Mouse (Mus musculus) kidney, adult 8-10 months (tissue): ENCODE measurements around the gene C2cd4d.
A peak's percentile ranks its signal among the peaks of the same experiment; 100 is the strongest.

Source experiments
- DNase-seq, 2 experiments: peaks; one replicate each; pipeline ENCODE4 v3.0.0; 2022

Gene C2cd4d

GRCm38 (mm10) chr3:94362138-94362537 lies at the start of gene C2cd4d:
Gene C2cd4d (plus strand): TSS chr3:94362438.
- DNase-seq, result no peak

GRCm38 (mm10) chr3:94328681-94329080 lies 33.6 kb upstream of the C2cd4d start:
- peak in 1 of 2 experiments; percentile 15 for DNase-seq

- no peak for DNase-seq
These were observed 27.8 kb upstream of the C2cd4d start for GRCm38 (mm10) chr3:94334442-94334841.

GRCm38 (mm10) chr3:94338522-94338921 lies 23.7 kb upstream of the C2cd4d start:
- no peak for DNase-seq

- DNase-seq, result no peak
These were observed 20.2 kb upstream of the C2cd4d start, which contains the start of gene Them5 for GRCm38 (mm10) chr3:94341959-94342422. Gene Them5 (plus strand): TSS chr3:94342099.

- no peak for DNase-seq
These were observed 19.7 kb upstream of the C2cd4d start for GRCm38 (mm10) chr3:94342552-94342951.

- no peak for DNase-seq
These were observed 18.1 kb upstream of the C2cd4d start for GRCm38 (mm10) chr3:94344182-94344581.

- no peak for DNase-seq
These were observed 17.3 kb upstream of the C2cd4d start for GRCm38 (mm10) chr3:94344897-94345296.

- no peak for DNase-seq
These were observed 14.1 kb upstream of the C2cd4d start for GRCm38 (mm10) chr3:94348146-94348545.

- peak in 1 of 2 experiments; percentile 38 for DNase-seq
These were observed 1.4 kb upstream of the C2cd4d start for GRCm38 (mm10) chr3:94360812-94361211.

GRCm38 (mm10) chr3:94363291-94364153 lies 1.3 kb downstream of the C2cd4d start:
- peak in 1 of 2 experiments; percentile 33 for DNase-seq

GRCm38 (mm10) chr3:94364154-94364526 lies 1.9 kb downstream of the C2cd4d start:
- no peak for DNase-seq

GRCm38 (mm10) chr3:94366761-94367160 lies 4.5 kb downstream of the C2cd4d start:
- peak; percentile 80 to 85 for DNase-seq

- DNase-seq, result peak in 1 of 2 experiments; percentile 29
These were observed 5.3 kb downstream of the C2cd4d start for GRCm38 (mm10) chr3:94367511-94367910.

- no peak for DNase-seq
These were observed 6.4 kb downstream of the C2cd4d start for GRCm38 (mm10) chr3:94368631-94369030.

- DNase-seq, result no peak
These were observed 7.5 kb downstream of the C2cd4d start for GRCm38 (mm10) chr3:94369709-94370108.

GRCm38 (mm10) chr3:94371637-94372036 lies 9.4 kb downstream of the C2cd4d start:
- DNase-seq, result peak; percentile 95 to 97

- no peak for DNase-seq
These were observed 9.8 kb downstream of the C2cd4d start for GRCm38 (mm10) chr3:94372038-94372437.

- DNase-seq, result peak; percentile 82 to 93
These were observed 10.4 kb downstream of the C2cd4d start, which contains the start of gene Rorc for GRCm38 (mm10) chr3:94372641-94373040. Gene Rorc (plus strand): TSS chr3:94372794.

GRCm38 (mm10) chr3:94373090-94373489 lies 10.9 kb downstream of the C2cd4d start:
- DNase-seq, result peak; percentile 37 to 75

- DNase-seq, result peak; percentile 73 to 82
These were observed 11.4 kb downstream of the C2cd4d start for GRCm38 (mm10) chr3:94373597-94374011.

GRCm38 (mm10) chr3:94374636-94375035 lies 12.4 kb downstream of the C2cd4d start:
- DNase-seq, result peak; percentile 84 to 85

GRCm38 (mm10) chr3:94375146-94375545 lies 12.9 kb downstream of the C2cd4d start:
- DNase-seq, result no peak

- DNase-seq, result no peak
These were observed 13.6 kb downstream of the C2cd4d start for GRCm38 (mm10) chr3:94375861-94376260.
